Mouse (Mus musculus) ES-Bruce4 (cell line): ENCODE data around the gene Clca1. TPM values are rescaled to one million over a fixed set of nuclear protein-coding genes. Genes with fewer than 3 reads are reported as not detected.

ENCODE experiments used
- H3K27ac ChIP-seq: 2 replicates; pipeline ENCODE4 v1.5.1; 2012; ENCODE audit warnings: low read length, inconsistent platforms; ENCODE audit not compliant: insufficient read depth
- H3K27me3 ChIP-seq: 2 replicates; pipeline ENCODE4 v1.6.1; 2012; ENCODE audit warnings: mild to moderate bottlenecking, low read length, inconsistent platforms; ENCODE audit not compliant: control insufficient read depth, poor library complexity, insufficient read depth, severe bottlenecking
- H3K36me3 ChIP-seq: 2 replicates; pipeline ENCODE4 v1.6.1; 2012; ENCODE audit warnings: inconsistent platforms, mild to moderate bottlenecking, low read length, moderate library complexity; ENCODE audit not compliant: control insufficient read depth, poor library complexity, insufficient read depth, severe bottlenecking
- H3K4me1 ChIP-seq: one replicate; pipeline ENCODE4 v1.8.1; 2011; ENCODE audit warnings: low read length; ENCODE audit not compliant: control insufficient read depth, insufficient read depth
- H3K4me3 ChIP-seq: 2 replicates; pipeline ENCODE4 v1.5.1; 2011; ENCODE audit warnings: low read depth, mild to moderate bottlenecking, low read length
- H3K9ac ChIP-seq: 2 replicates; pipeline ENCODE4 v1.6.1; 2012; ENCODE audit warnings: low read depth, mild to moderate bottlenecking, inconsistent platforms; ENCODE audit not compliant: poor library complexity, severe bottlenecking
- H3K9me3 ChIP-seq: replicated peaks from 2 replicates; pipeline ENCODE4 v1.6.1; 2012; ENCODE audit warnings: mild to moderate bottlenecking, low read length, inconsistent platforms; ENCODE audit not compliant: control insufficient read depth, poor library complexity, insufficient read depth, severe bottlenecking
- CTCF ChIP-seq: IDR thresholded peaks from one replicate; pipeline ENCODE4 v1.8.1; 2011; ENCODE audit warnings: low read depth, low read length
- EP300 ChIP-seq: IDR thresholded peaks from 2 replicates; pipeline ENCODE4 v1.6.1; 2011; ENCODE audit warnings: low read depth, low read length; ENCODE audit not compliant: insufficient read depth
- POLR2A ChIP-seq: IDR thresholded peaks from one replicate; pipeline ENCODE4 v1.8.1; 2011; ENCODE audit warnings: low read length; ENCODE audit not compliant: insufficient read depth
- polyA plus RNA-seq: library from polyadenylated mRNA; stranded (reverse); fragments of >200 nt; gene quantifications from 2 replicates; pipeline ENCODE4 v1.2.4, GENCODE M21; 2011; ENCODE audit warnings: low read depth; ENCODE audit not compliant: missing spikeins, insufficient read depth, insufficient read length

Gene Clca1
- polyA plus RNA-seq, 1 experiment, result not detected

DNA sequence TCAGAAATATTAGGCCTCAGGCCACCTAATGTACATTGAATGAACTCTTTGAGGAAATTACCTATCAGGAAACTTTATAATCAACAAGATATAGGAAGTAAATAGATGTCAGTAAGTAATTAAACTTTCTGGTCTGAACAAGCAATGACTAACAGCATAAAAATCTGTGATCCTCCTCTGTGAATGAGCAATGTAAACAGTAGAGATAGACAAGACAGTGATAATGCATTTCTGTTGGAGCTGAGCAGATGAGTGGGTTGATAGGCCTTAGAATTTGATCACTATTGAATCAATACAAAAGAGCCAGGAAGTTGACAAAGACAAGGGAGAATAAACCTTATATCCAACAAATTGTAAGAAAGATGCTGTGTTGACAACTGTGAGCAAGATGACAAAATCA lies 40.0 kb downstream of the Clca1 start:
- Histone ChIP-seq H3K27me3 (no peaks in the 10 kb centered on the region), H3K36me3 (no peaks in the 10 kb centered on the region), H3K9me3 (no peaks in the 10 kb centered on the region), H3K9ac (no peak overlapping the region), H3K4me3 (no peak overlapping the region), H3K4me1 (no peaks in the 10 kb centered on the region), H3K27ac (no peak overlapping the region)
- TF ChIP-seq EP300, result no peak
- TF ChIP-seq POLR2A, result no peak
- TF ChIP-seq CTCF, result no peak

DNA sequence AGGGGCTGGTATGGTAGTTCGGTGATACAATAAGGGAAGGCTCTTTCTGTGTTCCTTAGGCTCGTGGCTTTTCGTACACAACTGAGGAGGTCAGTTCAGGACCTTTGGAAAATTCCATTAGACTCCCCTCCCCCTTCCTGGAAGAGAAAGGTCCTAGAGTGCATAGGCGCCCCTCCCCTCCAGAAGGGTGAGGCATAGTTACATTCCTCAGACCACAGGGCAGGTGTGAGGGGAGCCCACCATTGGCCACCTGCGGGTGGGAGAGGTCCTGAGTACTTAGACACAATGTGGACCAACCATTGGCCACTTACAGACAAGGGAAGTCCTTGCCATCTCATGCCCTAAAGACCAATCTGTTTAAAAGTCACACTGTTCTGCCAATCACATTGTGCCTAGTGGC lies 46.7 kb downstream of the Clca1 start:
- H3K27ac ChIP-seq, result peak overlapping the region; percentile 81
- no peak overlapping the region for H3K4me3 ChIP-seq
- H3K4me1 ChIP-seq, result peaks cover 7% of the 10 kb centered on the region
- TF ChIP-seq POLR2A (no peak), CTCF (no peak), EP300 (peak; percentile 75)
- no peak overlapping the region for H3K9ac ChIP-seq
- no peaks in the 10 kb centered on the region for H3K36me3 ChIP-seq
- no peaks in the 10 kb centered on the region for H3K9me3 ChIP-seq
- no peaks in the 10 kb centered on the region for H3K27me3 ChIP-seq

- Histone ChIP-seq H3K27ac (no peak overlapping the region), H3K4me1 (peaks cover 3% of the 10 kb centered on the region), H3K36me3 (no peaks in the 10 kb centered on the region), H3K9me3 (no peaks in the 10 kb centered on the region), H3K4me3 (no peak overlapping the region), H3K9ac (no peak overlapping the region), H3K27me3 (no peaks in the 10 kb centered on the region)
- no peak for TF ChIP-seq POLR2A
- TF ChIP-seq CTCF, result no peak
- TF ChIP-seq EP300, result no peak
Measured at GRCm38 (mm10) chr3:144980551-144980950, 52.0 kb downstream of the Clca1 start.

GRCm38 (mm10) chr3:144977631-144978030 lies 54.9 kb downstream of the Clca1 start:
- TF ChIP-seq EP300, result no peak
- no peak for TF ChIP-seq POLR2A
- TF ChIP-seq CTCF, result no peak
- H3K9me3 ChIP-seq, result no peaks in the 10 kb centered on the region
- H3K36me3 ChIP-seq, result no peaks in the 10 kb centered on the region
- H3K27me3 ChIP-seq, result no peaks in the 10 kb centered on the region
- no peak overlapping the region for H3K4me3 ChIP-seq
- H3K9ac ChIP-seq, result no peak overlapping the region
- H3K4me1 ChIP-seq, result peaks cover 3% of the 10 kb centered on the region
- peak overlapping the region; percentile 74; the same call in 1 of the 2 replicates for H3K27ac ChIP-seq

DNA sequence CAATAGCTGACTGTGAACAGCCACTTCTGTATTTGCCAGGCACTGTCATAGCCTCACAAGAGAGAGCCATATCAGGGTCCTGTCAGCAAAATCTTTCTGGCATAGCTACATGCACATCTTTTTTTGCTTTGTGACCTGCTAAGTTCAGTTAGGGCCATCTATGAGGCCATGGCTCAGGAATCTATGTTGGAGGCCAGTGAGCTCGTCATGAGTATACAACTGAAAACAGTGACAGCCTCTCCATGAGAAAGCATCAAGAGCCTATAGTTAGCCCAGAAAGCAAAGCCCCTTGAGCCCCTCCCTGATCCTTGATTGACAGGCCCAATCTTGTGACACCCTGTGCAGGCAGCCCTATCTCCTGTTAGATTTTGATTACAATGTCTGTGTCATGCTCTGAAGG lies 56.5 kb downstream of the Clca1 start:
- TF ChIP-seq EP300, result no peak
- TF ChIP-seq CTCF, result no peak
- TF ChIP-seq POLR2A, result no peak
- no peak overlapping the region for H3K4me3 ChIP-seq
- H3K9ac ChIP-seq, result no peak overlapping the region
- H3K9me3 ChIP-seq, result no peaks in the 10 kb centered on the region
- peaks cover 3% of the 10 kb centered on the region for H3K4me1 ChIP-seq
- H3K27ac ChIP-seq, result no peak overlapping the region
- H3K36me3 ChIP-seq, result no peaks in the 10 kb centered on the region
- H3K27me3 ChIP-seq, result no peaks in the 10 kb centered on the region

GRCm38 (mm10) chr3:144974945-144975344 lies 57.6 kb downstream of the Clca1 start, which contains the start of gene Clca4a:
TSS of gene Clca4a (minus strand) at chr3:144975045.
- Histone ChIP-seq H3K4me1 (peaks cover 3% of the 10 kb centered on the region), H3K27ac (no peak within 1 kb of the TSS), H3K9ac (no peak within 1 kb of the TSS), H3K4me3 (no peak within 1 kb of the TSS), H3K9me3 (no peaks in the 10 kb centered on the region), H3K27me3 (no peaks in the 10 kb centered on the region), H3K36me3 (no peaks in the 10 kb centered on the region)
- TF ChIP-seq CTCF (no peak), EP300 (no peak), POLR2A (no peak)
